20 mouse cellular contexts compared by ENCODE assay signal in the genomic region with DNA sequence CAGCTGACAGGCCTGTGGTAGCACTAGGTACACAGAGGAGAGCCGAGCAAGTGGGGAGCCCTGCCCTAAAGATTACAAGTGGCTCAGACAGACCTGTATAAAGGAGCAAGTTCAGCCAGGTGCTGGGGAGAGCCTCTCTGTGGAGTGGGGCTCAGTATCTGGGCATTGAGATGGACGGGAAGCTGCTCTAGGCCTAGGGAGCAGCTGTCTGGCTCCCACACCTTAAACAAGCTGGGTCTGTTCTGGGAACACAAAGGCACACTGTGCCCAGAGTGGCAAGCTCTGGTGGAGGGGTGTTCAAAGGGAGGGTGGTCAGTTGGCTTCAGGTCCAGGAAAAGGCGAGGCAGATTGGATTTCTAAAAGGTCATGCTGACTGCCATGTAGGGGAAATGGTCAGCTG. TPM values are rescaled to one million over a fixed set of nuclear protein-coding genes. Genes with fewer than 3 reads are reported as not detected.
DNase-seq lines count a peak whose midpoint lies in the region; ATAC-seq and TF ChIP-seq lines count a peak whose summit lies in the region.
"Had no signal": no experiment of that assay in that cellular context is flagged by ENCODE, and none has a peak within 500 bp of the region (broad histone marks: within the 10 kb centered on the region; RNA-seq: fewer than 3 reads in every experiment).

No protein-coding gene starts in this region.

- DNase-seq in forebrain, embryonic 10.5 days (ENCODE audit: extremely low spot score, low spot score) = no peak
- DNase-seq in lung, postnatal 0 days (ENCODE audit: low spot score) = no peak
- DNase-seq in lung, adult 2 months = no peak
- no peak for DNase-seq in natural killer cell, adult 2 months (ENCODE audit: low spot score in 2 of 2)
- DNase-seq: cerebellum, adult 2 months; gastrocnemius, postnatal 36 days; spleen, adult 18-20 months had no signal

- TF ChIP-seq CTCF in lung, postnatal 0 days (IDR thresholded peaks at IDR 0.05) = no peak
- no peak for TF ChIP-seq CTCF in lung, adult 2 months (IDR thresholded peaks at IDR 0.05; ENCODE audit: insufficient read depth, low read length)

- H3K4me2 ChIP-seq in forebrain, embryonic 15.5 days (replicated peaks) = no peak overlapping the region
- H3K4me2 ChIP-seq in kidney, embryonic 15.5 days = no peak overlapping the region
- no peak overlapping the region for H3K4me2 ChIP-seq in kidney, embryonic 16.5 days (replicated peaks; ENCODE audit: low read depth, low read length)
- H3K4me2 ChIP-seq in lung, postnatal 0 days (replicated peaks; ENCODE audit: low read depth, low read length) = no peak overlapping the region
- no peak overlapping the region for H3K4me2 ChIP-seq in stomach, embryonic 16.5 days (ENCODE audit: low read depth, low read length)
- H3K4me2 ChIP-seq: forebrain, embryonic 12.5 days; heart, embryonic 15.5 days; hindbrain, embryonic 13.5 days; limb, embryonic 15.5 days had no signal

- no peak overlapping the region for H3K4me3 ChIP-seq in forebrain, embryonic 10.5 days
- H3K4me3 ChIP-seq in forebrain, embryonic 15.5 days = no peak overlapping the region
- no peak overlapping the region for H3K4me3 ChIP-seq in kidney, embryonic 15.5 days (replicated peaks)
- no peak overlapping the region for H3K4me3 ChIP-seq in kidney, embryonic 16.5 days (ENCODE audit: low read length)
- H3K4me3 ChIP-seq in lung, postnatal 0 days (ENCODE audit: low read depth, low read length) = no peak overlapping the region
- no peak overlapping the region for H3K4me3 ChIP-seq in lung, adult 2 months (replicated peaks; ENCODE audit: extremely low read depth, low read depth, low read length)
- no peak overlapping the region for H3K4me3 ChIP-seq in stomach, embryonic 16.5 days (replicated peaks; ENCODE audit: low read length)
- H3K4me3 ChIP-seq: forebrain, embryonic 12.5 days; heart, embryonic 15.5 days; hindbrain, embryonic 13.5 days; limb, embryonic 15.5 days; megakaryocyte, embryonic 14.5 days had no signal

- H3K36me3 ChIP-seq in forebrain, embryonic 10.5 days (replicated peaks) = no peaks in the 10 kb centered on the region
- H3K36me3 ChIP-seq in forebrain, embryonic 15.5 days = no peaks in the 10 kb centered on the region
- no peaks in the 10 kb centered on the region for H3K36me3 ChIP-seq in kidney, embryonic 15.5 days
- no peaks in the 10 kb centered on the region for H3K36me3 ChIP-seq in kidney, embryonic 16.5 days (ENCODE audit: insufficient read depth, low read length)
- no peaks in the 10 kb centered on the region for H3K36me3 ChIP-seq in lung, postnatal 0 days (ENCODE audit: insufficient read depth, low read length)
- H3K36me3 ChIP-seq in stomach, embryonic 16.5 days (ENCODE audit: control insufficient read depth, insufficient read depth, low read length) = no peaks in the 10 kb centered on the region
- H3K36me3 ChIP-seq: forebrain, embryonic 12.5 days; heart, embryonic 15.5 days; hindbrain, embryonic 13.5 days; limb, embryonic 15.5 days had no signal

- H3K27ac ChIP-seq in forebrain, embryonic 10.5 days = 0 out of 2 replicates have a peak overlapping the region, but pooled peaks have one; percentile 56
- no peak overlapping the region for H3K27ac ChIP-seq in forebrain, embryonic 15.5 days (replicated peaks)
- no peak overlapping the region for H3K27ac ChIP-seq in kidney, embryonic 15.5 days
- H3K27ac ChIP-seq in kidney, embryonic 16.5 days (ENCODE audit: low read length) = no peak overlapping the region
- H3K27ac ChIP-seq in lung, postnatal 0 days (ENCODE audit: low read length) = no peak overlapping the region
- H3K27ac ChIP-seq in stomach, embryonic 16.5 days (ENCODE audit: low read length) = no peak overlapping the region
- H3K27ac ChIP-seq: forebrain, embryonic 12.5 days; heart, embryonic 15.5 days; hindbrain, embryonic 13.5 days; limb, embryonic 15.5 days had no signal

- no peak for TF ChIP-seq EP300 in lung, postnatal 0 days (IDR thresholded peaks at IDR 0.05)

- no peak for ATAC-seq in forebrain, embryonic 15.5 days (replicated peaks)
- ATAC-seq in kidney, embryonic 15.5 days (replicated peaks; ENCODE audit: low FRiP score) = 0 out of 2 replicates have a peak, but pooled peaks have one; percentile 18
- ATAC-seq in kidney, embryonic 16.5 days (ENCODE audit: low FRiP score, low TSS enrichment) = no peak; the same call in 1 of the 2 replicates
- ATAC-seq in lung, postnatal 0 days = peak; percentile 47
- peak; percentile 63; the same call in 1 of the 2 replicates for ATAC-seq in stomach, embryonic 16.5 days (ENCODE audit: insufficient read depth, low FRiP score)

- TF ChIP-seq POLR2A in lung, adult 2 months (IDR thresholded peaks at IDR 0.05; ENCODE audit: borderline replicate concordance, extremely low read depth, low read depth, low read length) = no peak

- peaks cover 28% of the 10 kb centered on the region for H3K4me1 ChIP-seq in forebrain, embryonic 10.5 days
- peaks cover 14% of the 10 kb centered on the region for H3K4me1 ChIP-seq in forebrain, embryonic 15.5 days
- H3K4me1 ChIP-seq in kidney, embryonic 15.5 days = peaks cover 26% of the 10 kb centered on the region
- H3K4me1 ChIP-seq in kidney, embryonic 16.5 days (ENCODE audit: insufficient read depth, low read length) = peaks cover 15% of the 10 kb centered on the region
- H3K4me1 ChIP-seq in lung, postnatal 0 days (ENCODE audit: insufficient read depth, low read depth, low read length) = 0 out of 2 replicates have a peak, but pooled peaks cover 5% of the 10 kb centered on the region
- peaks cover 5% of the 10 kb centered on the region for H3K4me1 ChIP-seq in lung, adult 2 months (ENCODE audit: control insufficient read depth, insufficient read depth, low read length)
- no peaks in the 10 kb centered on the region for H3K4me1 ChIP-seq in stomach, embryonic 16.5 days (ENCODE audit: control insufficient read depth, insufficient read depth, low read length)
- H3K4me1 ChIP-seq: megakaryocyte, embryonic 14.5 days had no signal

- no peaks in the 10 kb centered on the region for H3K9me3 ChIP-seq in forebrain, embryonic 10.5 days
- no peaks in the 10 kb centered on the region for H3K9me3 ChIP-seq in forebrain, embryonic 15.5 days
- no peaks in the 10 kb centered on the region for H3K9me3 ChIP-seq in kidney, embryonic 15.5 days (replicated peaks)
- H3K9me3 ChIP-seq in kidney, embryonic 16.5 days (ENCODE audit: low read length) = no peaks in the 10 kb centered on the region
- H3K9me3 ChIP-seq in lung, postnatal 0 days (ENCODE audit: low read length) = no peaks in the 10 kb centered on the region
- H3K9me3 ChIP-seq in stomach, embryonic 16.5 days (replicated peaks; ENCODE audit: control insufficient read depth, low read length) = no peaks in the 10 kb centered on the region
- H3K9me3 ChIP-seq: forebrain, embryonic 12.5 days; heart, embryonic 15.5 days; hindbrain, embryonic 13.5 days; limb, embryonic 15.5 days; megakaryocyte, embryonic 14.5 days had no signal

- WGBS in forebrain, embryonic 10.5 days = 58% methylated on average over 3 of the region's 3 CpGs
- WGBS in forebrain, embryonic 15.5 days = 60% methylated on average over 3 of the region's 3 CpGs
- 44% methylated on average over 3 of the region's 3 CpGs for WGBS in kidney, embryonic 15.5 days
- WGBS in kidney, embryonic 16.5 days = 57% methylated on average over 3 of the region's 3 CpGs
- WGBS in lung, postnatal 0 days = 46% methylated on average over 3 of the region's 3 CpGs
- 52% methylated on average over 3 of the region's 3 CpGs for WGBS in lung, adult 2 months
- WGBS in stomach, embryonic 16.5 days = 61% methylated on average over 3 of the region's 3 CpGs

- H3K9ac ChIP-seq in forebrain, embryonic 15.5 days (replicated peaks) = no peak overlapping the region
- no peak overlapping the region for H3K9ac ChIP-seq in kidney, embryonic 15.5 days
- H3K9ac ChIP-seq in kidney, embryonic 16.5 days (replicated peaks; ENCODE audit: low read length) = no peak overlapping the region
- H3K9ac ChIP-seq in lung, postnatal 0 days (replicated peaks; ENCODE audit: low read depth) = no peak overlapping the region
- H3K9ac ChIP-seq in stomach, embryonic 16.5 days (ENCODE audit: low read length) = no peak overlapping the region
- H3K9ac ChIP-seq: forebrain, embryonic 12.5 days; heart, embryonic 15.5 days; hindbrain, embryonic 13.5 days; limb, embryonic 15.5 days had no signal

- peaks cover 16% of the 10 kb centered on the region; the same call in 1 of the 2 replicates for H3K27me3 ChIP-seq in forebrain, embryonic 10.5 days (ENCODE audit: poor library complexity, severe bottlenecking)
- no peaks in the 10 kb centered on the region for H3K27me3 ChIP-seq in forebrain, embryonic 15.5 days
- no peaks in the 10 kb centered on the region for H3K27me3 ChIP-seq in kidney, embryonic 15.5 days
- H3K27me3 ChIP-seq in kidney, embryonic 16.5 days (ENCODE audit: insufficient read depth, low read length) = no peaks in the 10 kb centered on the region
- no peaks in the 10 kb centered on the region for H3K27me3 ChIP-seq in lung, postnatal 0 days (replicated peaks; ENCODE audit: insufficient read depth, low read length)
- no peaks in the 10 kb centered on the region for H3K27me3 ChIP-seq in stomach, embryonic 16.5 days (ENCODE audit: control insufficient read depth, insufficient read depth, low read length)
- H3K27me3 ChIP-seq: limb, embryonic 15.5 days; Patski had no signal

RNA-seq across cellular contexts. Expression of a gene that starts 12.8 kb away (rescaled TPM):
- polyA plus RNA-seq in forebrain, embryonic 10.5 days (2016; fragmentation: Nextera tagmentation; extraction: Ambion mirVana) = 0.61 and 0.66 TPM in 2 replicates
- polyA plus RNA-seq in forebrain, embryonic 15.5 days (2015; fragmentation: Nextera tagmentation; extraction: Ambion mirVana) = 0.24 and 0.34 TPM in 2 replicates
- 5.7 and 6.0 TPM in 2 replicates for polyA plus RNA-seq in kidney, embryonic 15.5 days (2015; fragmentation: Nextera tagmentation; extraction: Ambion mirVana)
- polyA plus RNA-seq in kidney, embryonic 16.5 days (2015; fragmentation: Nextera tagmentation; extraction: Ambion mirVana) = 7.8 TPM in 2 replicates
- 0.21 and 0.56 TPM in 2 replicates for polyA plus RNA-seq in lung, postnatal 0 days (2015; fragmentation: Nextera tagmentation; extraction: Ambion mirVana)
- polyA plus RNA-seq in lung, adult 2 months (2012; rRNA removed) = 8.5 and 12.1 TPM in 2 replicates
- 0.25 and 0.55 TPM in 2 replicates for polyA plus RNA-seq in stomach, embryonic 16.5 days (2015; fragmentation: Nextera tagmentation; extraction: Ambion mirVana)

RNA-seq across cellular contexts. Expression of a gene that starts 45.9 kb away (rescaled TPM):
- polyA plus RNA-seq in forebrain, embryonic 10.5 days (2016; fragmentation: Nextera tagmentation; extraction: Ambion mirVana) = not detected in 2 replicates
- polyA plus RNA-seq in forebrain, embryonic 15.5 days (2015; fragmentation: Nextera tagmentation; extraction: Ambion mirVana) = not detected in 2 replicates
- polyA plus RNA-seq in kidney, embryonic 15.5 days (2015; fragmentation: Nextera tagmentation; extraction: Ambion mirVana) = 0.94 and 1.1 TPM in 2 replicates
- 1.0 and 2.0 TPM in 2 replicates for polyA plus RNA-seq in kidney, embryonic 16.5 days (2015; fragmentation: Nextera tagmentation; extraction: Ambion mirVana)
- polyA plus RNA-seq in lung, postnatal 0 days (2015; fragmentation: Nextera tagmentation; extraction: Ambion mirVana) = 6.3 and 7.2 TPM in 2 replicates
- 12.7 and 24.4 TPM in 2 replicates for polyA plus RNA-seq in lung, adult 2 months (2012; rRNA removed)
- 2.2 and 3.8 TPM in 2 replicates for polyA plus RNA-seq in stomach, embryonic 16.5 days (2015; fragmentation: Nextera tagmentation; extraction: Ambion mirVana)
- polyA plus RNA-seq: embryonic facial prominence, embryonic 11.5 days; forebrain, embryonic 12.5 days; heart, embryonic 15.5 days; hindbrain, embryonic 13.5 days; kidney, embryonic 14.5 days; neural tube, embryonic 14.5 days had no signal

Comparison
In these comparisons a context has a peak if more than half of its experiments do, and no peak if none do; other contexts are left out.
1. ATAC-seq: peak in kidney, embryonic 15.5 days (single experiment), lung, postnatal 0 days (single experiment) and stomach, embryonic 16.5 days (single experiment); none in forebrain, embryonic 15.5 days (single experiment) and kidney, embryonic 16.5 days (single experiment).